Mouse (Mus musculus): Measurements from ENCODE around the gene Copz1. TPM values are rescaled to one million over a fixed set of nuclear protein-coding genes. Genes with fewer than 3 reads are reported as not detected.
A peak's percentile ranks its signal among the peaks of the same experiment; 100 is the strongest.

Gene Copz1
- polyA plus RNA-seq, 1 experiment from 2014 or later = 195 TPM

- WGBS = 7% methylated on average over 5 of the region's 5 CpGs
These were observed 23.3 kb downstream of the Copz1 start for GRCm38 (mm10) chr15:103295851-103296250.

DNA sequence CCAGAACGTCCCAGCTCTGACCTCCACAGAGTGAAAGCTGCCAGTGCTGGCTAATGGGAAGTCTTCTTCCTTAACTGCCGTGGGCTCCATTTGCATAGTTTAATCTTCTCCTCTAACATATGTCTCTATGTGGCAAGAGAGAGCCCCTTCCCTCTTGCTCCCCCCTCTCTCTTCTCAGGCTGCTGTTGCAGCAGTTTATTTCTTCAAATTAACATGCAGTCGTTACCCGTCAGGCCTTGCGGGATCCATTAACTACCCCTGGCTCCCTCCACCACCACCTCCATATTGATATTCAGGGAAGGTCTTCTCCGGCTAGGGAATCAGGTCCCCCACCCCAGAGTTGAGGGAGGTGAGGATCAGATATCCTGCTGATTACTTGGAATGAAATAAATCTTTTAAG, 24.8 kb downstream of the Copz1 start:
- no peaks in the 10 kb centered on the region for H3K27me3 ChIP-seq (ENCODE audit: control insufficient read depth, insufficient read depth, low read length)
- H3K9ac ChIP-seq (replicated peaks; ENCODE audit: low read depth, low read length) = peak overlapping the region; percentile 30
- H3K4me1 ChIP-seq (ENCODE audit: control insufficient read depth, insufficient read depth, low read length) = peaks cover 71% of the 10 kb centered on the region
- no peaks in the 10 kb centered on the region for H3K9me3 ChIP-seq (ENCODE audit: control insufficient read depth, low read length)
- no peaks in the 10 kb centered on the region for H3K36me3 ChIP-seq (ENCODE audit: control insufficient read depth, insufficient read depth, low read length)
- no peak for ATAC-seq (ENCODE audit: low read depth)
- WGBS = 14% methylated on average over 6 of the region's 6 CpGs
- H3K27ac ChIP-seq (ENCODE audit: low read depth, low read length) = peak overlapping the region; percentile 100
- no peak overlapping the region for H3K4me3 ChIP-seq (ENCODE audit: low read depth, low read length)
- no peak overlapping the region for H3K4me2 ChIP-seq (ENCODE audit: low read depth, low read length)

More at GRCm38 (mm10) chr15:103295851-103296250, 23.3 kb downstream of the Copz1 start:
- no peaks in the 10 kb centered on the region for H3K27me3 ChIP-seq (ENCODE audit: control insufficient read depth, insufficient read depth, low read length)
- H3K4me1 ChIP-seq (ENCODE audit: control insufficient read depth, insufficient read depth, low read length) = peaks cover 61% of the 10 kb centered on the region
- H3K36me3 ChIP-seq (ENCODE audit: control insufficient read depth, insufficient read depth, low read length) = no peaks in the 10 kb centered on the region
- H3K4me3 ChIP-seq (ENCODE audit: low read depth, low read length) = no peak overlapping the region
- peak overlapping the region; percentile 100 for H3K27ac ChIP-seq (ENCODE audit: low read depth, low read length)
- no peak overlapping the region for H3K4me2 ChIP-seq (ENCODE audit: low read depth, low read length)
- H3K9ac ChIP-seq (replicated peaks; ENCODE audit: low read depth, low read length) = no peak overlapping the region
- ATAC-seq (ENCODE audit: low read depth) = no peak
- no peaks in the 10 kb centered on the region for H3K9me3 ChIP-seq (ENCODE audit: control insufficient read depth, low read length)

- Histone ChIP-seq H3K9me3 (ENCODE audit: control insufficient read depth, low read length) (no peaks in the 10 kb centered on the region), H3K4me1 (ENCODE audit: control insufficient read depth, insufficient read depth, low read length) (peaks cover 78% of the 10 kb centered on the region), H3K4me2 (ENCODE audit: low read depth, low read length) (no peak overlapping the region), H3K4me3 (ENCODE audit: low read depth, low read length) (no peak overlapping the region), H3K27ac (ENCODE audit: low read depth, low read length) (peak overlapping the region; percentile 100), H3K36me3 (ENCODE audit: control insufficient read depth, insufficient read depth, low read length) (no peaks in the 10 kb centered on the region), H3K27me3 (ENCODE audit: control insufficient read depth, insufficient read depth, low read length) (no peaks in the 10 kb centered on the region), H3K9ac (replicated peaks; ENCODE audit: low read depth, low read length) (peak overlapping the region; percentile 30; the same call in 1 of the 2 replicates)
- 23% methylated on average over 3 of the region's 3 CpGs for WGBS
- no peak for ATAC-seq (ENCODE audit: low read depth)
These were observed 25.5 kb downstream of the Copz1 start for GRCm38 (mm10) chr15:103298026-103298425.

GRCm38 (mm10) chr15:103298861-103299616, 26.5 kb downstream of the Copz1 start:
- ATAC-seq (ENCODE audit: low read depth) = no peak
- Histone ChIP-seq H3K9ac (replicated peaks; ENCODE audit: low read depth, low read length) (no peak overlapping the region), H3K27ac (ENCODE audit: low read depth, low read length) (peak overlapping the region; percentile 100), H3K4me3 (ENCODE audit: low read depth, low read length) (no peak overlapping the region), H3K4me2 (ENCODE audit: low read depth, low read length) (peak overlapping the region; percentile 7; the same call in 1 of the 2 replicates), H3K36me3 (ENCODE audit: control insufficient read depth, insufficient read depth, low read length) (no peaks in the 10 kb centered on the region), H3K4me1 (ENCODE audit: control insufficient read depth, insufficient read depth, low read length) (peaks cover 88% of the 10 kb centered on the region), H3K9me3 (ENCODE audit: control insufficient read depth, low read length) (no peaks in the 10 kb centered on the region), H3K27me3 (ENCODE audit: control insufficient read depth, insufficient read depth, low read length) (no peaks in the 10 kb centered on the region)
- 50% methylated on average over 5 of the region's 5 CpGs for WGBS

DNA sequence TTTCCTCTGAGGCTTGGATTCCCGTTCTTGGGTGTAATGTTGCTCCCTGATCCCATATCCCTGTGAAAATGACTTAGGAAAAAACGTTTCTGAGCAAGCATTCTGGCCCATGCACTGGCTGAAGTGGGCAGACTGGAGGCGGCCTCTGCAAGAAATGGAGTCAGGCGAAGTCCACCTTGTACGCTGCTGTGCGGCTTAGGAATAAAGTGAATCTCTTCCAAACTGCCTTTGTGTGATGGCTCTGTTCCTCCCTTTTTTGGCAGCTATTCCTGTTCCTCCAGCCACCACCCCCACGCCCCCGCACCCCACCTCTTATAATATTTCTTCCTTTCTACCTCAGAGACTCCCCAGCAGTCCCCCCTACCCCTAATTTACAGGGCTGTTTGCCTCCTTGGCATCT, 27.1 kb downstream of the Copz1 start:
- peak overlapping the region; percentile 47; the same call in 1 of the 2 replicates for H3K9ac ChIP-seq (replicated peaks; ENCODE audit: low read depth, low read length)
- peak overlapping the region; percentile 100 for H3K27ac ChIP-seq (ENCODE audit: low read depth, low read length)
- no peaks in the 10 kb centered on the region for H3K36me3 ChIP-seq (ENCODE audit: control insufficient read depth, insufficient read depth, low read length)
- no peak; the same call in 1 of the 2 replicates for ATAC-seq (ENCODE audit: low read depth)
- WGBS = 3% methylated on average over 8 of the region's 8 CpGs
- H3K4me2 ChIP-seq (ENCODE audit: low read depth, low read length) = peak overlapping the region; percentile 7
- H3K9me3 ChIP-seq (ENCODE audit: control insufficient read depth, low read length) = no peaks in the 10 kb centered on the region
- peak overlapping the region; percentile 2; the same call in 1 of the 2 replicates for H3K4me3 ChIP-seq (ENCODE audit: low read depth, low read length)
- no peaks in the 10 kb centered on the region for H3K27me3 ChIP-seq (ENCODE audit: control insufficient read depth, insufficient read depth, low read length)
- H3K4me1 ChIP-seq (ENCODE audit: control insufficient read depth, insufficient read depth, low read length) = peaks cover 94% of the 10 kb centered on the region

DNA sequence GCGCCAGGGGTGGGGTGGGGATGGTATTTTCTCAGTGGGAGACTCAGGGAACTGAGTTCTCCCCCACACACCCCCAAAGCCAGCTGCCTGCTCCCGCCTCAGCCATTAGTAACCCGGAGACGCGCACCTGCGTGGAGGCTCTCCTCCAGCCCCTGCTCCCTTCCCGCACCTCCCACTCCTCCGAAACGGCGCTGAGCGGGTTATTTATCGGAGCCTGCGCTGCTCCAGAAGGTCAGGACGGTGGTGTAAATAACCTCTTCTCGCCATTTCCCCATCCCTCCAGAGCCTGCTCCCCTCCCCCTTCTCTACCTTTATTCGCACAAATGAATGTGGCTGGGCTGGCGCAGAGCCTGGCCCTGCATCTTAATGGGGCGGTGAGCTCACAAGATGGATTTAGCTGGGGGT, 27.6 kb downstream of the Copz1 start:
- peak overlapping the region; percentile 100 for H3K27ac ChIP-seq (ENCODE audit: low read depth, low read length)
- no peaks in the 10 kb centered on the region for H3K27me3 ChIP-seq (ENCODE audit: control insufficient read depth, insufficient read depth, low read length)
- peak; percentile 76 for ATAC-seq (ENCODE audit: low read depth)
- H3K9me3 ChIP-seq (ENCODE audit: control insufficient read depth, low read length) = no peaks in the 10 kb centered on the region
- peak overlapping the region; percentile 7 for H3K4me2 ChIP-seq (ENCODE audit: low read depth, low read length)
- WGBS = 5% methylated on average over 18 of the region's 18 CpGs
- H3K36me3 ChIP-seq (ENCODE audit: control insufficient read depth, insufficient read depth, low read length) = no peaks in the 10 kb centered on the region
- peak overlapping the region; percentile 47; the same call in 1 of the 2 replicates for H3K9ac ChIP-seq (replicated peaks; ENCODE audit: low read depth, low read length)
- H3K4me1 ChIP-seq (ENCODE audit: control insufficient read depth, insufficient read depth, low read length) = peaks cover 96% of the 10 kb centered on the region
- peak overlapping the region; percentile 2; the same call in 1 of the 2 replicates for H3K4me3 ChIP-seq (ENCODE audit: low read depth, low read length)

DNA sequence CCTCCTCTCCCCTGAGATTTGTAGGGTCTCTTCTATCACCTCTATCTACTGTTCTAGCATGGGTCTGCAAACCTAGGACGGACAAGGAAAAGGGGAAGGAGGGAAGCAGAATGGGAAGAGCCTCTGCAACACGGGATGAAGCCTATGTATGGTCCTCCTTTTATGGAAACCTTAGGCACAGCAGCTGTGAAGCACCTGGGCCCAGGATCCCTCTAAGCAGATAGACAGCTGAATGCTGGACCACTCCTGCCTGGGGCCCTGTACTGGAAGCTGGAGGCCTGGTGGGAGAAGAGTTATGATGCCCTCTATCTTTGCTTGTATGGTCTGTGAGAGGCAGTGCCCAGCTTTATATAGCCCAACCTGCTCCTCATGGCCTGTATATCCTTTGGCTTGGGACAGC, 28.0 kb downstream of the Copz1 start:
- Histone ChIP-seq H3K36me3 (ENCODE audit: control insufficient read depth, insufficient read depth, low read length) (no peaks in the 10 kb centered on the region), H3K4me1 (ENCODE audit: control insufficient read depth, insufficient read depth, low read length) (peaks cover 92% of the 10 kb centered on the region), H3K27ac (ENCODE audit: low read depth, low read length) (peak overlapping the region; percentile 100), H3K9me3 (ENCODE audit: control insufficient read depth, low read length) (no peaks in the 10 kb centered on the region), H3K9ac (replicated peaks; ENCODE audit: low read depth, low read length) (peak overlapping the region; percentile 47), H3K4me3 (ENCODE audit: low read depth, low read length) (no peak overlapping the region), H3K27me3 (ENCODE audit: control insufficient read depth, insufficient read depth, low read length) (no peaks in the 10 kb centered on the region), H3K4me2 (ENCODE audit: low read depth, low read length) (peak overlapping the region; percentile 7)
- 0 out of 2 replicates have a peak, but pooled peaks have one; percentile 1 for ATAC-seq (ENCODE audit: low read depth)
- 6% methylated on average over 2 of the region's 2 CpGs for WGBS

GRCm38 (mm10) chr15:103301046-103301445, 28.5 kb downstream of the Copz1 start:
- peak overlapping the region; percentile 100 for H3K27ac ChIP-seq (ENCODE audit: low read depth, low read length)
- 4% methylated on average over 2 of the region's 2 CpGs for WGBS
- H3K4me3 ChIP-seq (ENCODE audit: low read depth, low read length) = no peak overlapping the region
- H3K36me3 ChIP-seq (ENCODE audit: control insufficient read depth, insufficient read depth, low read length) = no peaks in the 10 kb centered on the region
- H3K9ac ChIP-seq (replicated peaks; ENCODE audit: low read depth, low read length) = no peak overlapping the region
- no peaks in the 10 kb centered on the region for H3K9me3 ChIP-seq (ENCODE audit: control insufficient read depth, low read length)
- peaks cover 92% of the 10 kb centered on the region for H3K4me1 ChIP-seq (ENCODE audit: control insufficient read depth, insufficient read depth, low read length)
- H3K27me3 ChIP-seq (ENCODE audit: control insufficient read depth, insufficient read depth, low read length) = no peaks in the 10 kb centered on the region
- peak overlapping the region; percentile 7 for H3K4me2 ChIP-seq (ENCODE audit: low read depth, low read length)
- no peak for ATAC-seq (ENCODE audit: low read depth)

All from neural tube, embryonic 14.5 days (tissue).